Mouse (Mus musculus): ENCODE measurements around the gene Wfdc2. TPM values are rescaled to one million over a fixed set of nuclear protein-coding genes. Genes with fewer than 3 reads are reported as not detected.
"Not testable (repeated sequence)": the region's sequence is repeated elsewhere in the genome, so short reads cannot be mapped to it uniquely, and the experiment has no call there.

Wfdc2 gene
- polyA plus RNA-seq, 1 experiment from 2014 or later: 21.7 TPM

DNA sequence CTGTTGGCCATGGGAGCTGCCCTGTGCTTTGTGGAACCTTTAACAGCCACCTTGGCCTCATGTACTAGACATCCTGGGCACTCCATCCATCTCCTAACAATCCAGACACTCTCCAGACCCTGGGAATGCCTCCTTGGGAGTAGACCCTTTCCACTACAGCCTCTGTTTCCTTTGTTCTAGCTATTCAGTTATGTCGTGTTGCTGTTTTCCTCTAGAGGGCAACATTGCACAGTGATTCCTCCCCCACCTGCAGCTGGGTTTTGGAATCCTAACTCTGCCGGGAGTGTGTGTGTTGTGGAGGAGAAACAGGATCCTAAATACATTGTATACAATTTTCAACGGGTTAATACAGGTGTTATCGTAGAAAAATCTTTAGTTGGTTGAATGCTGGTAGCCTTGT is 29.8 kb downstream of the Wfdc2 start:
- H3K27ac ChIP-seq (ENCODE audit: low read depth, low read length): no peak overlapping the region

DNA sequence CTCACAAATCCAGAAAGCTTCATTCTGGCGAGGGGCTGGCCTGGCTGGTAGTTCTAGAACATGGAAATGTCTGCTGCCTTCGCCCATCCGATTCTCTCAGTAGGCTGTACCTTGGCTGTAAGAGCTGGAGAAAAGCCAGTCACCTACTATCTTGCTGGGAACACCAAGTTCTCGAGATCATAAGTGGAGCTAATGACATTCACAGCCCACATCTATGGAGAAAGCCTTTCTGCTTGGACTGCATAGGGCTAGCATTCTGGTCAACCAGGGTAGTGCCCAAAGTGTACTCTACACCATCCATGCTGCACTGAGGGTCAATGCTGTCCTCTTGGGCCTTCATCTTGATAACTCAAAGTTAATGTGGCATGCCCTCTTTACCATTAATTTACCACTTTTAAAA is 31.3 kb downstream of the Wfdc2 start, which contains the start of gene Eppin:
Gene Eppin (minus strand): TSS at position 101 of the 400 bp plus-strand sequence.
- no peak within 1 kb of the TSS for H3K27ac ChIP-seq (ENCODE audit: low read depth, low read length)
- WGBS: 80% methylated on average over 4 of the region's 4 CpGs
- ATAC-seq (ENCODE audit: low FRiP score) (no peak), DNase-seq (ENCODE audit: low spot score, missing footprints) (no peak)
- H3K9me3 ChIP-seq (ENCODE audit: control insufficient read depth, low read length): no peaks in the 10 kb centered on the region
- H3K9ac ChIP-seq (ENCODE audit: low read length): no peak within 1 kb of the TSS
- H3K4me3 ChIP-seq (ENCODE audit: low read depth, low read length): no peak within 1 kb of the TSS
- H3K4me2 ChIP-seq: no peak within 1 kb of the TSS
- no peaks in the 10 kb centered on the region for H3K27me3 ChIP-seq (ENCODE audit: control insufficient read depth, insufficient read depth, low read length)
- no peaks in the 10 kb centered on the region for H3K4me1 ChIP-seq (ENCODE audit: control insufficient read depth, insufficient read depth, low read length)
- no peaks in the 10 kb centered on the region for H3K36me3 ChIP-seq (ENCODE audit: control insufficient read depth, insufficient read depth, low read length)

More for the DNA sequence above, 29.8 kb downstream of the Wfdc2 start:
- H3K9me3 ChIP-seq (ENCODE audit: control insufficient read depth, low read length): no peaks in the 10 kb centered on the region
- DNase-seq (ENCODE audit: low spot score, missing footprints): peak; percentile 90
- peak; percentile 46; the same call in 1 of the 2 replicates for ATAC-seq (ENCODE audit: low FRiP score)
- H3K36me3 ChIP-seq (ENCODE audit: control insufficient read depth, insufficient read depth, low read length): no peaks in the 10 kb centered on the region
- no peaks in the 10 kb centered on the region for H3K27me3 ChIP-seq (ENCODE audit: control insufficient read depth, insufficient read depth, low read length)
- H3K4me2 ChIP-seq: no peak overlapping the region
- no peaks in the 10 kb centered on the region for H3K4me1 ChIP-seq (ENCODE audit: control insufficient read depth, insufficient read depth, low read length)
- no peak overlapping the region for H3K4me3 ChIP-seq (ENCODE audit: low read depth, low read length)
- 5% methylated on average over 4 of the region's 4 CpGs for WGBS
- H3K9ac ChIP-seq (ENCODE audit: low read length): no peak overlapping the region

GRCm38 (mm10) chr2:164600179-164600578 is 38.0 kb downstream of the Wfdc2 start:
- Histone ChIP-seq H3K27ac (ENCODE audit: low read depth, low read length) (no peak overlapping the region), H3K4me1 (ENCODE audit: control insufficient read depth, insufficient read depth, low read length) (no peaks in the 10 kb centered on the region), H3K27me3 (ENCODE audit: control insufficient read depth, insufficient read depth, low read length) (no peaks in the 10 kb centered on the region), H3K9me3 (ENCODE audit: control insufficient read depth, low read length) (peaks cover 3% of the 10 kb centered on the region; the same call in 1 of the 2 replicates), H3K4me3 (ENCODE audit: low read depth, low read length) (no peak overlapping the region), H3K9ac (ENCODE audit: low read length) (no peak overlapping the region), H3K4me2 (no peak overlapping the region), H3K36me3 (ENCODE audit: control insufficient read depth, insufficient read depth, low read length) (no peaks in the 10 kb centered on the region)
- 71% methylated on average over 3 of the region's 3 CpGs for WGBS
- DNase-seq (ENCODE audit: low spot score, missing footprints): no peak
- no peak for ATAC-seq (ENCODE audit: low FRiP score)

- Histone ChIP-seq H3K4me3 (ENCODE audit: low read depth, low read length) (no peak overlapping the region), H3K4me1 (ENCODE audit: control insufficient read depth, insufficient read depth, low read length) (no peaks in the 10 kb centered on the region), H3K27ac (ENCODE audit: low read depth, low read length) (no peak overlapping the region), H3K36me3 (ENCODE audit: control insufficient read depth, insufficient read depth, low read length) (no peaks in the 10 kb centered on the region), H3K9me3 (ENCODE audit: control insufficient read depth, low read length) (peaks cover 3% of the 10 kb centered on the region; the same call in 1 of the 2 replicates), H3K27me3 (ENCODE audit: control insufficient read depth, insufficient read depth, low read length) (no peaks in the 10 kb centered on the region), H3K9ac (ENCODE audit: low read length) (no peak overlapping the region), H3K4me2 (no peak overlapping the region)
- WGBS: 90% methylated on average over 3 of the region's 3 CpGs
- DNase-seq (ENCODE audit: low spot score, missing footprints): no peak
- ATAC-seq (ENCODE audit: low FRiP score): no peak
These were observed 41.3 kb downstream of the Wfdc2 start for GRCm38 (mm10) chr2:164603482-164603881.

DNA sequence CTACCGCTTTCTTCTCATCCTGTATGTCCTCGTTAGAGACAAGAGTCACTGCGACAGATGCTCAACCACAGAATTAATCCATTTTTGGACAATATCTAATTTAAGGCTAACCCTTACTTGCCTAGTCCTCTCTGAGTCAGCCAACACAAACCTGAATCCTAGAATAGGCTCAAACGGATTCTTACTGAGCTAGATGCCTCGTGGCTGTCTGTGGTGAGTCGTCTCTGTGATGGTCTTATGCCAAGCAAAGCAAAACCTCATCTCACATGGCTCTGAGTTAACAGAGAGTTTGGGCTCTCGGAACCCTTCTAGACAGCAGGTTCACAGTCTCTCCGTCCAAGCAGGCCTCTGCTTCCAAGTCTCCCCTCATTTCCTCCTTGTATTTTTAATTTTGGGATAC is 42.2 kb downstream of the Wfdc2 start:
- DNase-seq (ENCODE audit: low spot score, missing footprints) (no peak), ATAC-seq (ENCODE audit: low FRiP score) (no peak)
- H3K4me1 ChIP-seq (ENCODE audit: control insufficient read depth, insufficient read depth, low read length): no peaks in the 10 kb centered on the region
- no peak overlapping the region for H3K4me2 ChIP-seq
- H3K9ac ChIP-seq (ENCODE audit: low read length): no peak overlapping the region
- H3K27ac ChIP-seq (ENCODE audit: low read depth, low read length): no peak overlapping the region
- H3K36me3 ChIP-seq (ENCODE audit: control insufficient read depth, insufficient read depth, low read length): no peaks in the 10 kb centered on the region
- peaks cover 3% of the 10 kb centered on the region; the same call in 1 of the 2 replicates for H3K9me3 ChIP-seq (ENCODE audit: control insufficient read depth, low read length)
- H3K4me3 ChIP-seq (ENCODE audit: low read depth, low read length): no peak overlapping the region
- 94% methylated on average over 8 of the region's 8 CpGs for WGBS
- H3K27me3 ChIP-seq (ENCODE audit: control insufficient read depth, insufficient read depth, low read length): no peaks in the 10 kb centered on the region

DNA sequence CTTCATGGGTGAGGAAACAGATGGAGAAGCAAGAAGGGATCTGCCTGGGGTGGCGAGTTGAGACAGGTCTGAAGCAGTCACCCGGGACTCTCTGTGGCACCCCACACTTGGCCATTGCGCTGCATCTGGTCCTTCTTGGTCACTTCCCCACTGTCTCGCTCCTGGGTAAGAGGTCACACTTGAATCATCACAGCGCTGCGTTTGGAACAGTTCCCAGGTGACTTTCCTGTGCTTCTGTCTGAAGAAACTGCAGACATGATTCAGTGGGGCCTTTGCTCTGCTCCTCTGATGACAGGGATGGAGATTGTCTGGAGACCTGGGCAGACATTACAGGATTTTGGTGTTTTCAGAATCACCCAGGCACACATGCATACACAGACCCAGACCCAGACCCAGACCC is 46.6 kb downstream of the Wfdc2 start:
- Histone ChIP-seq H3K27ac (ENCODE audit: low read depth, low read length) (no peak overlapping the region), H3K9me3 (ENCODE audit: control insufficient read depth, low read length) (no peaks in the 10 kb centered on the region), H3K4me1 (ENCODE audit: control insufficient read depth, insufficient read depth, low read length) (no peaks in the 10 kb centered on the region), H3K4me3 (ENCODE audit: low read depth, low read length) (no peak overlapping the region), H3K36me3 (ENCODE audit: control insufficient read depth, insufficient read depth, low read length) (no peaks in the 10 kb centered on the region), H3K4me2 (no peak overlapping the region), H3K9ac (ENCODE audit: low read length) (no peak overlapping the region), H3K27me3 (ENCODE audit: control insufficient read depth, insufficient read depth, low read length) (no peaks in the 10 kb centered on the region)
- DNase-seq (ENCODE audit: low spot score, missing footprints) (no peak), ATAC-seq (ENCODE audit: low FRiP score) (no peak)
- 82% methylated on average over 6 of the region's 6 CpGs for WGBS

GRCm38 (mm10) chr2:164613471-164613870 is 51.3 kb downstream of the Wfdc2 start, which contains the start of the genes Wfdc6b and Wfdc8:
TSS of gene Wfdc6b (plus strand) at chr2:164613522.
TSS of gene Wfdc8 (minus strand) at chr2:164613626.
- H3K9me3 ChIP-seq (ENCODE audit: control insufficient read depth, low read length); H3K27me3 ChIP-seq (ENCODE audit: control insufficient read depth, insufficient read depth, low read length); H3K9ac ChIP-seq (ENCODE audit: low read length); ATAC-seq (ENCODE audit: low FRiP score); H3K4me1 ChIP-seq (ENCODE audit: control insufficient read depth, insufficient read depth, low read length); H3K4me3 ChIP-seq (ENCODE audit: low read depth, low read length); DNase-seq (ENCODE audit: low spot score, missing footprints); H3K27ac ChIP-seq (ENCODE audit: low read depth, low read length); H3K4me2 ChIP-seq; H3K36me3 ChIP-seq (ENCODE audit: control insufficient read depth, insufficient read depth, low read length): not testable (repeated sequence)
- WGBS: 74% methylated on average over 8 of the region's 8 CpGs

DNA sequence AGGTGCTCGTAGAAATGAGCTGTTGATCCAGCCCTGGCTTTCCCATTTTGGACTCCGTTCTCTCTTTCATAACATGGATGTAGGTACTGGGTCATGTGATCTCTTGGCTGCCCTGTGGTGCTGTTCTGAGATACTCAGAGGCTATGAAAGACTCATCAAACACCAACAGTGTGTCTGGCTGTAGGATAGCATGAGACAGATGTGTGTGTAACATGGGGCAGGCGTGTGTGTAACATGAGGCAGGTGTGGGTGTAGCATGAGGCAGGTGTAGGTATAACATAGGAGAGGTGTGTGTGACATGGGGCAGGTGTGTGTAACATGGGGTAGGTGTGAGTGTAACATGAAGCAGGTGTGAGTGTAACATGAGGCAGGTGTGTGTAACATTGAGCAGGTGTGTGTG is 53.2 kb downstream of the Wfdc2 start:
- Histone ChIP-seq H3K27me3 (ENCODE audit: control insufficient read depth, insufficient read depth, low read length) (no peaks in the 10 kb centered on the region), H3K4me2 (no peak overlapping the region), H3K36me3 (ENCODE audit: control insufficient read depth, insufficient read depth, low read length) (no peaks in the 10 kb centered on the region), H3K4me3 (ENCODE audit: low read depth, low read length) (no peak overlapping the region), H3K4me1 (ENCODE audit: control insufficient read depth, insufficient read depth, low read length) (no peaks in the 10 kb centered on the region), H3K9ac (ENCODE audit: low read length) (no peak overlapping the region), H3K9me3 (ENCODE audit: control insufficient read depth, low read length) (no peaks in the 10 kb centered on the region), H3K27ac (ENCODE audit: low read depth, low read length) (no peak overlapping the region)
- no peak for DNase-seq (ENCODE audit: low spot score, missing footprints)
- no peak for ATAC-seq (ENCODE audit: low FRiP score)
- 80% methylated on average over 3 of the region's 3 CpGs for WGBS

Measured in midbrain, embryonic 11.5 days (tissue).